Mouse (Mus musculus) bone marrow, adult 2 months (tissue): ENCODE results near the gene Rras2. TPM values are rescaled to one million over a fixed set of nuclear protein-coding genes. Genes with fewer than 3 reads are reported as not detected.

Source experiments
- H3K27ac ChIP-seq: fragments of 200-500 bp; 2 replicates; pipeline ENCODE4 v1.5.1; 2012; ENCODE audit warnings: low read depth, mild to moderate bottlenecking, control low read depth, inconsistent platforms, low read length; ENCODE audit not compliant: control insufficient read depth, poor library complexity, insufficient read depth
- H3K4me1 ChIP-seq: fragments of 200-500 bp; 2 replicates; pipeline ENCODE4 v1.6.1; 2011; ENCODE audit warnings: low read length; ENCODE audit not compliant: control insufficient read depth, insufficient read depth
- H3K4me3 ChIP-seq: fragments of 200-500 bp; replicated peaks from 2 replicates; pipeline ENCODE3; 2011; ENCODE audit warnings: mild to moderate bottlenecking, low read depth, low read length, control low read depth; ENCODE audit not compliant: control insufficient read depth
- CTCF ChIP-seq: fragments of 200-500 bp; IDR thresholded peaks from 2 replicates; pipeline ENCODE4 v1.5.1; 2011; ENCODE audit warnings: low read length, control low read depth; ENCODE audit not compliant: control insufficient read depth, insufficient read depth
- POLR2A ChIP-seq: fragments of 200-500 bp; IDR thresholded peaks from 2 replicates; pipeline ENCODE4 v1.6.1; 2011; ENCODE audit warnings: low read depth, mild to moderate bottlenecking, control low read depth, low read length, borderline replicate concordance; ENCODE audit not compliant: control insufficient read depth
- WGBS: fragments of 180-500 bp; shearing (Covaris S2); methylation state at CpG from one replicate; pipeline ENCODE4 v1.1.7; 2018; 5-methylcytosine and 5-hydroxymethylcytosine counted together
- polyA plus RNA-seq: library from polyadenylated mRNA; stranded (reverse); fragments of >200 nt; gene quantifications from 2 replicates; pipeline ENCODE4 v1.2.4, GENCODE M21; 2011; ENCODE audit warnings: low replicate concordance; ENCODE audit not compliant: missing spikeins, insufficient read depth, insufficient read length

Gene Rras2
- polyA plus RNA-seq, 1 experiment, result 11.5 TPM

DNA sequence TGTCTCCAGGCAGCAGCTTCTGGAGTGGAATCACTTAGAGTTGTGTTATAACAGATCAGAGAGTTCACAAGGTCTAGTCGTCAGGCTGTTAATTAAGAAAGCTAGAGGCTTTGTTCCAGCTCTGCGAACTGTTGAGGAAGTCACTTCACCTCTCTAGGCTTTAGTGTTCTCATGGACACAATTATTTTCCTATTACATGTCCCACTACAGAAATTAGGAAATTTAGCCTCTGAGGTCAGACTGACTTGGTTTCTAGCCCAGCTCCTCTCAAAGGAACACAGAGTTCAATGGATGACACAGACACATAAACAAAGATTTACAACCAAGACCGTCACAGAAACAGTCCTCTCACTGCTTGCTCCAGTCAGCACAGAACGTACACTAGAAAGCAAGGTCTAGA, 31.6 kb upstream of the Rras2 start:
- Histone ChIP-seq H3K27ac (no peak overlapping the region), H3K4me1 (no peaks in the 10 kb centered on the region), H3K4me3 (no peak overlapping the region)
- 69% methylated on average over 4 of the region's 4 CpGs for WGBS
- no peak for TF ChIP-seq POLR2A

DNA sequence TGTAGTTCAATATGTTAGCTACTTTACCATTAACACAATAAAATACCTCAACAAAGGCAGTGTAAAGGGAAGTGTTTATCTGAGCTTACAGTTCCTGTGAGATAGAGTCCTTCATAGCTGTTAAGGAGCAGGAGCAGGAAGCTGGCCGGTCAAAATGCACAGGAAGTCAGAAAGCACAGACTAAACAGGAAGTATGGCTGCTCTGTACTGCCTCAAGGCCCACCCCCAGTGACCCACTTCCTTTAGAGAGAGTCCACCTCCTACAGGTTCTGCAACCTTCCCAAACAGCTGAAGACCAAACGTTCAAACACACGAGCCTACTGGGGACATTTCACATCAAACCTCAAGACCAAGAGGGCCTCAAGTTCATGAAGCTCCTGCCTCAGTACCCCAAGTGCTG, 28.3 kb upstream of the Rras2 start:
- 56% methylated on average over 3 of the region's 3 CpGs for WGBS
- no peaks in the 10 kb centered on the region for H3K4me1 ChIP-seq
- H3K4me3 ChIP-seq, result no peak overlapping the region
- TF ChIP-seq POLR2A, result no peak
- no peak for TF ChIP-seq CTCF
- no peak overlapping the region for H3K27ac ChIP-seq

DNA sequence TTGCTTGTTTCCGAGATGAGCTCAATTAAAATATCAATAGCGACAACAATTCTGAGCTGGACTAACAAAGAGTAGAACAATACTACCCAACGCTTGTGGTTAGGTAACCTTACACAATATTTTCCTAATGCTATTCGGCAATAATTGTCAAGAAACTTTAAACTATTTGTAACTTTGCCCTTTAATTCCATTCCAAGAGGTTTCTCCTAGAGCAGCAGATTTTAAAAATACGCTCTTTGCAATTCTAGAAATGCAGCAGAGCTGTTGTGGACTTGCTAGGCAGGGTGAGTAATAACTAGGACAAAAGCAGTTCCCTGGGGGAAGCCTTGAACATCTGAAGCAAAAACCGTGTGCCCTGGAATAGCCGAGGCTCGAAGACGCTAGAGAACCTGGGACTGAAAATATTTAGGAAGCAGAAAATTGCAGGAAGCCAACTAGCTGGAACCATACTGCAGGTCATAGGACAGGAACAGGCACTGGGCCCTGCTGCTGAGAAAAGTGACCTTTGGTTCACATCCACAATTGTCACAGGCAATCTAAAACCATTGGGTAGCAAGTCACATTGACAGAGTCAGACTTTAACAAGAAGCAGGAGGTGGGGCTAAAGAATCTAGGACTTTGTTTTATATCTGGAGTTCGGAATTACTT, 24.7 kb upstream of the Rras2 start:
- 74% methylated on average over 10 of the region's 10 CpGs for WGBS
- Histone ChIP-seq H3K27ac (no peak overlapping the region), H3K4me1 (no peaks in the 10 kb centered on the region), H3K4me3 (no peak overlapping the region)
- TF ChIP-seq CTCF, result no peak
- TF ChIP-seq POLR2A, result no peak

DNA sequence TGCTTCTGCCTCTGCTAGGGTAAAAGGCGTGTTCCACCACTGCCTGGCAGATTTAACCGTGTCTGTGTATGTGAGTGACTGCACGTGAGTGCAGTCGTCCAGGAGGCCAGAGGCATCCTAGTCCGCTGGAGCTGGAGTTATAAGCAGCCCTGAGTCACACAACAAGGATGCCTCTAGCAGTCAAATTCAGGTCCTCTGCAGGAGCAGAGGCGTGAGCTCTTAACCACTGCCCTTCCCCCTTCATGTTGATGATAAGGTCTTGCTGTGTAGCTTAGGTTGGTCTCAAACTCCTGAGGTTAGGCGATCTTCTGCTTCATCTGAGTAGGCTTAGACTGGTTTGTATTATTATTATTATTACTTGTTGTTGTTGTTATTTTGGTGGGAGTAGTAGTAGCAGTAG, 22.4 kb upstream of the Rras2 start:
- no peak overlapping the region for H3K27ac ChIP-seq
- H3K4me3 ChIP-seq, result no peak overlapping the region
- WGBS, result 80% methylated on average over 7 of the region's 7 CpGs
- no peaks in the 10 kb centered on the region for H3K4me1 ChIP-seq
- TF ChIP-seq CTCF (no peak), POLR2A (no peak)

DNA sequence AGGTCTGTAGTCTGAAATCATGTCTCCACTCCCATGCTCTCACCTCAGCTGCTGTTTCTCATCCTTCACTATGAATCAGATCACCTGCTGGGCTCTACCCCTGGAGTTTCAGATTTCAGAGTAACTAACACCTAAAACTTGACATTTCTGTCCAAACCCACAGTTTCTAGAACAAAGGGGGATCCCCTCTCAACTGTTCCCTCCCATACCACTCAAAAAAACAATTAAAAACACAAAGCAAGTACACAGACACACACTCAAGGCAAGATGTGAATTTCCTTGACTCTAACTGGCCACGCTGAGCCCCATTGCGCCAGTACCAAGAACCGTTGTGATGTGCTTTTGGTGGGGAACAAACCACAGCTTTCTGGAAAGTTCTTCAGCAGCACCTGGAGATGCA, 21.8 kb upstream of the Rras2 start:
- 81% methylated on average over 3 of the region's 3 CpGs for WGBS
- no peak for TF ChIP-seq CTCF
- no peak for TF ChIP-seq POLR2A
- H3K4me3 ChIP-seq, result no peak overlapping the region
- H3K27ac ChIP-seq, result no peak overlapping the region
- H3K4me1 ChIP-seq, result no peaks in the 10 kb centered on the region

DNA sequence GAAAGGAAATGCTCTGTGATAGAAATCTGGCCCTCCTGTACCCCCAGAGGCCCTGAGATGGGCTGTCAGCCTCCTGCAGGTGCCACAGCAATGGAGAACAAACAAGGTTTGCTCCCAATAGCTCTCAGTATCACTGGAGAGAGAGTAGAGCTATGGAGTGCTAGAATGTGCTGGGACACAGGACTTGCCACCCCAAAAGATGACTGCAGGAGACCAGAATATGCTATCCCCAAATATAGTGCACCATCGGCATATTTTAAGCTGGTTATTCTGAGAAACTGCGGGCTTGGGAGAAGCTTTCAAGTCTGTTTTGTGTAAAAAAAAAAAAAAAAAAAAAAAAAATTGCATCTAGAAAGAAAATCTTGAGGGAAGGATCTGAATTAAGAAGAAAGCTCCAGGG, 20.7 kb upstream of the Rras2 start:
- no peak overlapping the region for H3K27ac ChIP-seq
- WGBS, result 87% methylated on average over 2 of the region's 2 CpGs
- no peaks in the 10 kb centered on the region for H3K4me1 ChIP-seq
- TF ChIP-seq CTCF (no peak), POLR2A (no peak)
- H3K4me3 ChIP-seq, result no peak overlapping the region

DNA sequence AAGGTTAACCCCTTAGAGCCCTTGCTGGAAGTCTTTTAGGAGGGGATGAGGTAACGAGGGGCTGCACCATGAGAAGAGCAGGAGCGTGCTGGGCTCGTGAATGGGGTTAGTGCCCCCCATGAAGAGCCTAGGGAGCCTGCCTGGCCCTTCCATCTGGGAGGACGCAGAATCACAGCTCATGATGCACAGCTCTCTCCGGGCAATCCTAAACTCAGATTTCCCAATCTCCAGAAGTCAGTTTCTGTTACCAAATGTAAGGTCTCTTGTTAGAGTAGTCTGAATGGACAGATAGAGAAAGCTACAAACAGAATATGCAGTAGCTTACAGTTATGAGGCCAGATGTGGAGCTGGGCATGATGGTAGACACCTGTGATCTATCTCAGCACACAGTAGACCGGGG, 17.6 kb upstream of the Rras2 start:
- TF ChIP-seq CTCF (no peak), POLR2A (no peak)
- Histone ChIP-seq H3K4me1 (no peaks in the 10 kb centered on the region), H3K27ac (no peak overlapping the region), H3K4me3 (no peak overlapping the region)
- 68% methylated on average over 6 of the region's 6 CpGs for WGBS

GRCm38 (mm10) chr7:114133957-114134356, 16.4 kb upstream of the Rras2 start:
- Histone ChIP-seq H3K27ac (no peak overlapping the region), H3K4me1 (no peaks in the 10 kb centered on the region), H3K4me3 (no peak overlapping the region)
- TF ChIP-seq CTCF (no peak), POLR2A (no peak)
- 77% methylated on average over 4 of the region's 5 CpGs for WGBS

GRCm38 (mm10) chr7:114132316-114132715, 14.7 kb upstream of the Rras2 start:
- no peak for TF ChIP-seq CTCF
- TF ChIP-seq POLR2A, result no peak

More at GRCm38 (mm10) chr7:114132316-114132715, 14.7 kb upstream of the Rras2 start:
- Histone ChIP-seq H3K4me1 (no peaks in the 10 kb centered on the region), H3K4me3 (no peak overlapping the region), H3K27ac (no peak overlapping the region)
- 66% methylated on average over 8 of the region's 8 CpGs for WGBS
